Mouse (Mus musculus) limb, embryonic 14.5 days (tissue): ENCODE results near the gene Ano6. TPM values are rescaled to one million over a fixed set of nuclear protein-coding genes. Genes with fewer than 3 reads are reported as not detected.

Experiments
- ATAC-seq: fragments of 200-750 bp; cut with Nextera tagmentation; 2 replicates; pipeline ENCODE4 v1.8.0; 2017; ENCODE audit warnings: low read depth, moderate number of reproducible peaks, moderate TSS enrichment; ENCODE audit not compliant: low FRiP score
- DNase-seq: peaks from one replicate; pipeline ENCODE4 v3.0.0-alpha.2; 2015; ENCODE audit warnings: low spot score
- H3K27ac ChIP-seq: fragments of 300-500 bp; sonication (generic); replicated peaks from 2 replicates; pipeline ENCODE4 v1.5.1; 2014; ENCODE audit warnings: low read depth, mild to moderate bottlenecking, low read length, moderate library complexity, mixed read lengths
- H3K27me3 ChIP-seq: fragments of 300-500 bp; sonication (generic); 2 replicates; pipeline ENCODE4 v1.6.1; 2014; ENCODE audit warnings: low read length, mixed read lengths; ENCODE audit not compliant: control insufficient read depth, insufficient read depth
- H3K36me3 ChIP-seq: fragments of 300-500 bp; sonication (generic); 2 replicates; pipeline ENCODE4 v1.6.1; 2014; ENCODE audit warnings: mild to moderate bottlenecking, low read length, moderate library complexity, mixed read lengths; ENCODE audit not compliant: control insufficient read depth, insufficient read depth
- H3K4me1 ChIP-seq: fragments of 300-500 bp; sonication (generic); 2 replicates; pipeline ENCODE4 v1.6.1; 2014; ENCODE audit warnings: antibody characterized with exemption, low read length, mixed read lengths; ENCODE audit not compliant: control insufficient read depth, insufficient read depth
- H3K4me2 ChIP-seq: fragments of 300-500 bp; sonication (generic); replicated peaks from 2 replicates; pipeline ENCODE4 v1.6.1; 2014; ENCODE audit warnings: low read depth, mild to moderate bottlenecking, low read length, moderate library complexity; ENCODE audit not compliant: severe bottlenecking
- H3K4me3 ChIP-seq: fragments of 300-500 bp; sonication (generic); replicated peaks from 2 replicates; pipeline ENCODE4 v1.5.1; 2014; ENCODE audit warnings: low read length
- H3K9ac ChIP-seq: fragments of 300-500 bp; sonication (generic); 2 replicates; pipeline ENCODE4 v1.6.1; 2014; ENCODE audit warnings: mild to moderate bottlenecking, low read depth, low read length, moderate library complexity; ENCODE audit not compliant: severe bottlenecking
- H3K9me3 ChIP-seq: fragments of 300-500 bp; sonication (generic); 2 replicates; pipeline ENCODE4 v1.6.1; 2016; ENCODE audit warnings: low read length; ENCODE audit not compliant: control insufficient read depth
- POLR2A ChIP-seq: fragments of 200-500 bp; IDR thresholded peaks from 2 replicates; pipeline ENCODE4 v1.8.0; 2012; ENCODE audit warnings: inconsistent platforms, mild to moderate bottlenecking, moderate library complexity, borderline replicate concordance; ENCODE audit not compliant: insufficient read depth, insufficient read length; ENCODE audit errors: extremely low read depth
- WGBS: fragments of 180-500 bp; shearing (Covaris S2); extraction: QIAGEN DNeasy Blood & Tissue Kit; methylation state at CpG from one replicate; pipeline ENCODE4 v1.1.7; 2014; 5-methylcytosine and 5-hydroxymethylcytosine counted together
- polyA plus RNA-seq, 2 experiments: library from polyadenylated mRNA; depleted of rRNA in 1 of 2; stranded (reverse) in 1 of 2; unstranded in 1 of 2; fragments of >200 nt; fragmentation: Nextera tagmentation in 1 of 2; extraction: Ambion mirVana in 1 of 2; gene quantifications; 2 replicates each; pipeline versions ENCODE4 v1.2.1 to v1.2.3; 2012 to 2014

Ano6 gene
- polyA plus RNA-seq, 2 experiments = 42.1 to 52.3 TPM

GRCm38 (mm10) chr15:95798266-95798665 is 7.6 kb downstream of the Ano6 start:
- Histone ChIP-seq H3K27me3 (no peaks in the 10 kb centered on the region), H3K4me1 (peaks cover 26% of the 10 kb centered on the region), H3K4me2 (no peak overlapping the region), H3K4me3 (no peak overlapping the region), H3K9ac (no peak overlapping the region), H3K9me3 (no peaks in the 10 kb centered on the region), H3K27ac (no peak overlapping the region), H3K36me3 (0 out of 2 replicates have a peak, but pooled peaks cover 5% of the 10 kb centered on the region)
- WGBS = 82% methylated on average over 7 of the region's 7 CpGs
- no peak for DNase-seq
- TF ChIP-seq POLR2A = no peak
- no peak for ATAC-seq

- Histone ChIP-seq H3K4me2 (no peak overlapping the region), H3K27ac (no peak overlapping the region), H3K27me3 (no peaks in the 10 kb centered on the region), H3K36me3 (0 out of 2 replicates have a peak, but pooled peaks cover 5% of the 10 kb centered on the region), H3K4me1 (peaks cover 29% of the 10 kb centered on the region), H3K4me3 (no peak overlapping the region), H3K9me3 (no peaks in the 10 kb centered on the region), H3K9ac (no peak overlapping the region)
- DNase-seq = no peak
- ATAC-seq = no peak
- WGBS = 93% methylated on average over 5 of the region's 5 CpGs
- TF ChIP-seq POLR2A = no peak
These were observed 9.0 kb downstream of the Ano6 start for GRCm38 (mm10) chr15:95799632-95800031.

DNA sequence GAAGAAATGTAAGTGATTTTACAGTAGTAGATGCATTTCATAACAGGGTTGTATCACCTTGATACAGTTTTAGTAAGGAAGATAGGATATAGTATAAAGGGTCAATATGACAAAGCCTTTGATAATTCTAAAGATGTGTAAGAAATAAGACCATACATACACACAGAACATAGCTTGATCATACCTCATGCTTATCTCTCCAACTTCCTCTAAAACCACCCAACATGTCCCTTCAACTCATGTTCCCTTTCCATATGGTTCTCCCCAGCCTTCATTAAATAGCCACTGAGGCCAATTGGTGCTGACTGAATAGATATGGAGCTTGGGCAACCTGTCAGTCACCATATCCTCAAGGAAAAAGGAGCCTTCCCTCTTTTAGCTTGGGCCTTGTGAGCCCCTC is 9.4 kb downstream of the Ano6 start:
- H3K4me2 ChIP-seq = no peak overlapping the region
- no peaks in the 10 kb centered on the region for H3K9me3 ChIP-seq
- 0 out of 2 replicates have a peak, but pooled peaks cover 5% of the 10 kb centered on the region for H3K36me3 ChIP-seq
- no peak overlapping the region for H3K4me3 ChIP-seq
- H3K27ac ChIP-seq = no peak overlapping the region
- peaks cover 33% of the 10 kb centered on the region for H3K4me1 ChIP-seq
- ATAC-seq = no peak
- H3K9ac ChIP-seq = no peak overlapping the region
- no peaks in the 10 kb centered on the region for H3K27me3 ChIP-seq
- DNase-seq = no peak
- TF ChIP-seq POLR2A = no peak

- WGBS = 73% methylated on average over 21 of the region's 21 CpGs
- Histone ChIP-seq H3K27ac (no peak overlapping the region), H3K36me3 (0 out of 2 replicates have a peak, but pooled peaks cover 5% of the 10 kb centered on the region), H3K4me1 (peaks cover 35% of the 10 kb centered on the region), H3K9me3 (no peaks in the 10 kb centered on the region), H3K27me3 (no peaks in the 10 kb centered on the region), H3K4me2 (no peak overlapping the region), H3K9ac (no peak overlapping the region), H3K4me3 (no peak overlapping the region)
- DNase-seq (no peak), ATAC-seq (no peak)
- TF ChIP-seq POLR2A = no peak
These were observed 10.8 kb downstream of the Ano6 start for GRCm38 (mm10) chr15:95801261-95801979.

GRCm38 (mm10) chr15:95802140-95802539 is 11.5 kb downstream of the Ano6 start:
- Histone ChIP-seq H3K4me3 (no peak overlapping the region), H3K4me1 (peaks cover 35% of the 10 kb centered on the region), H3K36me3 (0 out of 2 replicates have a peak, but pooled peaks cover 5% of the 10 kb centered on the region), H3K9ac (no peak overlapping the region), H3K27me3 (no peaks in the 10 kb centered on the region), H3K4me2 (no peak overlapping the region), H3K27ac (peak overlapping the region; percentile 19; the same call in 1 of the 2 replicates), H3K9me3 (no peaks in the 10 kb centered on the region)
- no peak for DNase-seq
- TF ChIP-seq POLR2A = no peak
- WGBS = 83% methylated on average over 6 of the region's 6 CpGs
- peak; percentile 19; the same call in 1 of the 2 replicates for ATAC-seq

DNA sequence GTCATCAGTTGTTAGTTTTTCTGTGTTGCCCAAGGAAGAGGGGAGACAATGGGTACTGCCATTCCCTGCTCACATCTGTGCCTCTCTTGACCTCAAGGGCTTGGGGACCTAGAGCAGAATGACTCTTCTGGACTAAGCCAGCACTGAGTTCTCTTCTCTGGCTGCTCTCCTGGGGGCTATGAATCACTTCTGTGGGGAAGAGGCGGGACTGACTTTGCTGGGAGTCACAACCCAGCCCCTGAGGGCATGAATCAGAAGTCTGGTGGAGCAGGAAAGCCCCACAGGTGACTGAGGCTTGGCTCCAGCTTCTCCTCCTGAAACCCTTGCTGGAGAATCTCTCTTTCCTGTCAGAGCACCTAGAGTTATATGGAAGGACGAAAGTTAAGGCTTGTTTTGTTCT is 12.1 kb downstream of the Ano6 start:
- WGBS = 58% methylated on average over 2 of the region's 2 CpGs
- Histone ChIP-seq H3K4me2 (no peak overlapping the region), H3K27ac (0 out of 2 replicates have a peak overlapping the region, but pooled peaks have one; percentile 19), H3K9me3 (no peaks in the 10 kb centered on the region), H3K4me3 (no peak overlapping the region), H3K4me1 (peaks cover 32% of the 10 kb centered on the region), H3K27me3 (no peaks in the 10 kb centered on the region), H3K9ac (no peak overlapping the region), H3K36me3 (0 out of 2 replicates have a peak, but pooled peaks cover 5% of the 10 kb centered on the region)
- DNase-seq = no peak
- no peak for ATAC-seq
- TF ChIP-seq POLR2A = no peak
